Mouse (Mus musculus): ENCODE measurements around the gene Clpx. TPM values are rescaled to one million over a fixed set of nuclear protein-coding genes. Genes with fewer than 3 reads are reported as not detected.
"Not testable (repeated sequence)": the region's sequence is repeated elsewhere in the genome, so short reads cannot be mapped to it uniquely, and the experiment has no call there.

Clpx gene
- polyA plus RNA-seq, 1 experiment from 2014 or later, result 33.3 TPM

- H3K9me3 ChIP-seq (replicated peaks), result no peaks in the 10 kb centered on the region
- ATAC-seq (ENCODE audit: insufficient read depth), result no peak
- no peak overlapping the region for H3K4me3 ChIP-seq (replicated peaks)
- H3K27ac ChIP-seq (replicated peaks), result no peak overlapping the region
- no peak overlapping the region for H3K9ac ChIP-seq
- H3K36me3 ChIP-seq (replicated peaks), result no peaks in the 10 kb centered on the region
- H3K27me3 ChIP-seq, result peaks cover 9% of the 10 kb centered on the region
- 46% methylated on average over 7 of the region's 7 CpGs for WGBS (ENCODE audit: insufficient replicate concordance)
- H3K4me1 ChIP-seq (replicated peaks), result no peaks in the 10 kb centered on the region
- no peak overlapping the region for H3K4me2 ChIP-seq
Measured at GRCm38 (mm10) chr9:65267742-65268515, 26.1 kb upstream of the Clpx start.

GRCm38 (mm10) chr9:65273048-65273809 lies 20.8 kb upstream of the Clpx start:
- H3K4me3 ChIP-seq (replicated peaks), result no peak overlapping the region
- ATAC-seq (ENCODE audit: insufficient read depth), result no peak
- no peak overlapping the region for H3K27ac ChIP-seq (replicated peaks)
- no peaks in the 10 kb centered on the region for H3K4me1 ChIP-seq (replicated peaks)
- no peaks in the 10 kb centered on the region for H3K9me3 ChIP-seq (replicated peaks)
- 0 out of 2 replicates have a peak, but pooled peaks cover 4% of the 10 kb centered on the region for H3K27me3 ChIP-seq
- no peaks in the 10 kb centered on the region for H3K36me3 ChIP-seq (replicated peaks)
- no peak overlapping the region for H3K9ac ChIP-seq
- WGBS (ENCODE audit: insufficient replicate concordance), result 63% methylated on average over 13 of the region's 13 CpGs
- H3K4me2 ChIP-seq, result no peak overlapping the region

- no peak overlapping the region for H3K4me3 ChIP-seq (replicated peaks)
- H3K4me2 ChIP-seq, result no peak overlapping the region
- 67% methylated on average over 4 of the region's 4 CpGs for WGBS (ENCODE audit: insufficient replicate concordance)
- no peak overlapping the region for H3K27ac ChIP-seq (replicated peaks)
- no peaks in the 10 kb centered on the region for H3K36me3 ChIP-seq (replicated peaks)
- H3K9ac ChIP-seq, result no peak overlapping the region
- H3K4me1 ChIP-seq (replicated peaks), result no peaks in the 10 kb centered on the region
- no peak for ATAC-seq (ENCODE audit: insufficient read depth)
- H3K9me3 ChIP-seq (replicated peaks), result no peaks in the 10 kb centered on the region
- H3K27me3 ChIP-seq, result 0 out of 2 replicates have a peak, but pooled peaks cover 4% of the 10 kb centered on the region
Measured at GRCm38 (mm10) chr9:65273873-65274272, 20.2 kb upstream of the Clpx start.

- H3K4me3 ChIP-seq (replicated peaks); ATAC-seq (ENCODE audit: insufficient read depth); H3K4me2 ChIP-seq; H3K27me3 ChIP-seq; H3K9me3 ChIP-seq (replicated peaks); H3K36me3 ChIP-seq (replicated peaks); H3K9ac ChIP-seq; H3K4me1 ChIP-seq (replicated peaks); H3K27ac ChIP-seq (replicated peaks): not testable (repeated sequence)
- WGBS (ENCODE audit: insufficient replicate concordance), result 77% methylated on average over 3 of the region's 3 CpGs
Measured at GRCm38 (mm10) chr9:65274851-65275250, 19.2 kb upstream of the Clpx start.

- Histone ChIP-seq H3K4me3 (replicated peaks) (no peak overlapping the region), H3K9ac (no peak overlapping the region), H3K27me3 (no peaks in the 10 kb centered on the region), H3K36me3 (replicated peaks) (no peaks in the 10 kb centered on the region), H3K4me1 (replicated peaks) (no peaks in the 10 kb centered on the region), H3K4me2 (no peak overlapping the region), H3K9me3 (replicated peaks) (no peaks in the 10 kb centered on the region), H3K27ac (replicated peaks) (no peak overlapping the region)
- 48% methylated on average over 4 of the region's 4 CpGs for WGBS (ENCODE audit: insufficient replicate concordance)
- no peak for ATAC-seq (ENCODE audit: insufficient read depth)
Measured at GRCm38 (mm10) chr9:65275810-65276530, 18.1 kb upstream of the Clpx start.

- Histone ChIP-seq H3K9me3 (replicated peaks) (no peaks in the 10 kb centered on the region), H3K27ac (replicated peaks) (no peak overlapping the region), H3K36me3 (replicated peaks) (no peaks in the 10 kb centered on the region), H3K4me1 (replicated peaks) (no peaks in the 10 kb centered on the region), H3K9ac (no peak overlapping the region), H3K27me3 (no peaks in the 10 kb centered on the region), H3K4me2 (no peak overlapping the region), H3K4me3 (replicated peaks) (no peak overlapping the region)
- 58% methylated on average over 5 of the region's 5 CpGs for WGBS (ENCODE audit: insufficient replicate concordance)
- no peak for ATAC-seq (ENCODE audit: insufficient read depth)
Measured at GRCm38 (mm10) chr9:65281536-65282151, 12.4 kb upstream of the Clpx start.

- Histone ChIP-seq H3K4me1 (replicated peaks) (no peaks in the 10 kb centered on the region), H3K27ac (replicated peaks) (no peak overlapping the region), H3K27me3 (no peaks in the 10 kb centered on the region), H3K9ac (no peak overlapping the region), H3K36me3 (replicated peaks) (no peaks in the 10 kb centered on the region), H3K4me3 (replicated peaks) (no peak overlapping the region), H3K9me3 (replicated peaks) (no peaks in the 10 kb centered on the region), H3K4me2 (no peak overlapping the region)
- no peak for ATAC-seq (ENCODE audit: insufficient read depth)
- WGBS (ENCODE audit: insufficient replicate concordance), result 2% methylated on average over 3 of the region's 3 CpGs
Measured at GRCm38 (mm10) chr9:65283301-65283700, 10.8 kb upstream of the Clpx start.

- H3K4me3 ChIP-seq (replicated peaks); ATAC-seq (ENCODE audit: insufficient read depth); H3K4me2 ChIP-seq; H3K27ac ChIP-seq (replicated peaks); H3K9ac ChIP-seq; H3K27me3 ChIP-seq; H3K36me3 ChIP-seq (replicated peaks); H3K9me3 ChIP-seq (replicated peaks): not testable (repeated sequence)
- 48% methylated on average over 5 of the region's 5 CpGs for WGBS (ENCODE audit: insufficient replicate concordance)
- peaks cover 14% of the 10 kb centered on the region for H3K4me1 ChIP-seq (replicated peaks)
Measured at GRCm38 (mm10) chr9:65288252-65288651, 5.8 kb upstream of the Clpx start.

- no peaks in the 10 kb centered on the region for H3K36me3 ChIP-seq (replicated peaks)
Measured at GRCm38 (mm10) chr9:65289988-65290387, 4.1 kb upstream of the Clpx start.

GRCm38 (mm10) chr9:65292421-65292820 lies 1.6 kb upstream of the Clpx start:
- peaks cover 40% of the 10 kb centered on the region for H3K4me1 ChIP-seq (replicated peaks)
- H3K36me3 ChIP-seq (replicated peaks), result peaks cover 10% of the 10 kb centered on the region; the same call in 1 of the 2 replicates
- ATAC-seq (ENCODE audit: insufficient read depth), result no peak
- H3K4me3 ChIP-seq (replicated peaks), result no peak overlapping the region
- peak overlapping the region; percentile 87; the same call in 1 of the 2 replicates for H3K4me2 ChIP-seq
- H3K27ac ChIP-seq (replicated peaks), result no peak overlapping the region; the same call in 1 of the 2 replicates
- WGBS (ENCODE audit: insufficient replicate concordance), result 65% methylated on average over 3 of the region's 3 CpGs
- H3K9ac ChIP-seq, result no peak overlapping the region
- no peaks in the 10 kb centered on the region for H3K27me3 ChIP-seq
- H3K9me3 ChIP-seq (replicated peaks), result no peaks in the 10 kb centered on the region

More at GRCm38 (mm10) chr9:65289988-65290387, 4.1 kb upstream of the Clpx start:
- H3K27ac ChIP-seq (replicated peaks), result no peak overlapping the region
- ATAC-seq (ENCODE audit: insufficient read depth), result no peak
- no peak overlapping the region for H3K4me2 ChIP-seq
- H3K9ac ChIP-seq, result no peak overlapping the region
- no peaks in the 10 kb centered on the region for H3K27me3 ChIP-seq
- no peaks in the 10 kb centered on the region for H3K9me3 ChIP-seq (replicated peaks)
- peaks cover 20% of the 10 kb centered on the region for H3K4me1 ChIP-seq (replicated peaks)
- H3K4me3 ChIP-seq (replicated peaks), result no peak overlapping the region
- WGBS (ENCODE audit: insufficient replicate concordance), result 77% methylated on average over 4 of the region's 4 CpGs

All from liver, embryonic 15.5 days (tissue).